Mouse (Mus musculus) heart, postnatal 14 days (tissue): ENCODE results near the gene Ptprr. TPM values are rescaled to one million over a fixed set of nuclear protein-coding genes. Genes with fewer than 3 reads are reported as not detected.

Experiments used
- DNase-seq, 2 experiments: peaks; one replicate each; pipeline ENCODE4 v3.0.0; 2021 to 2022
- intact Hi-C: fragments of 180-260 bp; cut with DNase I; formaldehyde crosslinking; loops from one replicate; pipeline ENCODE4 v1.15.1; 2025
- total RNA-seq, 2 experiments: library from RNA; stranded (reverse); gene quantifications; 2 replicates each; pipeline ENCODE4 v1.2.3; 2021

Ptprr gene
- total RNA-seq, 2 experiments from 2014 or later, result 1.9 TPM

- peak in 1 of 2 experiments; percentile 1 for DNase-seq
- intact Hi-C loops, result no loop called here
Observed at GRCm38 (mm10) chr10:116113867-116114474, 96.0 kb downstream of the Ptprr start, which contains the start of gene 4933416C03Rik. 4933416C03Rik (minus strand) TSS chr10:116113917.

- intact Hi-C loops, result no loop called here
Observed at GRCm38 (mm10) chr10:116115881-116116677, 98.1 kb downstream of the Ptprr start.

GRCm38 (mm10) chr10:116117060-116117459 is 99.0 kb downstream of the Ptprr start:
- intact Hi-C loops, result no loop called here
- DNase-seq, result no peak

More at GRCm38 (mm10) chr10:116115881-116116677, 98.1 kb downstream of the Ptprr start:
- no peak for DNase-seq

GRCm38 (mm10) chr10:116121463-116121862 is 103.5 kb downstream of the Ptprr start:
- intact Hi-C loops, result no loop called here
- DNase-seq, result no peak

GRCm38 (mm10) chr10:116123808-116124207 is 105.8 kb downstream of the Ptprr start:
- no peak for DNase-seq
- intact Hi-C loops, result no loop called here

- no peak for DNase-seq
- intact Hi-C loops, result no loop called here
Observed at GRCm38 (mm10) chr10:116125364-116125763, 107.4 kb downstream of the Ptprr start.

- no peak for DNase-seq
- intact Hi-C loops, result no loop called here
Observed at GRCm38 (mm10) chr10:116130401-116130800, 112.4 kb downstream of the Ptprr start.

GRCm38 (mm10) chr10:116131223-116131622 is 113.2 kb downstream of the Ptprr start:
- DNase-seq, result no peak
- intact Hi-C loops, result no loop called here

GRCm38 (mm10) chr10:116132233-116132632 is 114.2 kb downstream of the Ptprr start:
- intact Hi-C loops, result no loop called here
- no peak for DNase-seq

GRCm38 (mm10) chr10:116135187-116135586 is 117.2 kb downstream of the Ptprr start:
- DNase-seq, result no peak
- intact Hi-C loops, result no loop called here

- intact Hi-C loops, result no loop called here
- no peak for DNase-seq
Observed at GRCm38 (mm10) chr10:116140226-116140625, 122.2 kb downstream of the Ptprr start.

GRCm38 (mm10) chr10:116143684-116144083 is 125.7 kb downstream of the Ptprr start:
- intact Hi-C loops, result no loop called here
- DNase-seq, result no peak

- intact Hi-C loops, result no loop called here
- DNase-seq, result no peak
Observed at GRCm38 (mm10) chr10:116146091-116146490, 128.1 kb downstream of the Ptprr start.

GRCm38 (mm10) chr10:116154707-116155106 is 136.7 kb downstream of the Ptprr start:
- DNase-seq, result no peak
- intact Hi-C loops, result no loop called here

GRCm38 (mm10) chr10:116156699-116157098 is 138.7 kb downstream of the Ptprr start:
- intact Hi-C loops, result no loop called here
- no peak for DNase-seq

- intact Hi-C loops, result no loop called here
- no peak for DNase-seq
Observed at GRCm38 (mm10) chr10:116162338-116162737, 144.3 kb downstream of the Ptprr start.

- no peak for DNase-seq
Observed at GRCm38 (mm10) chr10:116175324-116175883, 157.4 kb downstream of the Ptprr start.

GRCm38 (mm10) chr10:116177390-116178179 is 159.6 kb downstream of the Ptprr start:
- intact Hi-C loops, result no loop called here
- DNase-seq, result no peak

More at GRCm38 (mm10) chr10:116175324-116175883, 157.4 kb downstream of the Ptprr start:
- intact Hi-C loops, result no loop called here

- DNase-seq, result no peak
- intact Hi-C loops, result no loop called here
Observed at GRCm38 (mm10) chr10:116181235-116181634, 163.2 kb downstream of the Ptprr start.

GRCm38 (mm10) chr10:116182221-116182620 is 164.2 kb downstream of the Ptprr start:
- no peak for DNase-seq
- intact Hi-C loops, result no loop called here

- DNase-seq, result no peak
- intact Hi-C loops, result no loop called here
Observed at GRCm38 (mm10) chr10:116183258-116183657, 165.2 kb downstream of the Ptprr start.
